Mouse (Mus musculus): ENCODE data around the gene Lgr4. TPM values are rescaled to one million over a fixed set of nuclear protein-coding genes. Genes with fewer than 3 reads are reported as not detected.

Lgr4 gene
- total RNA-seq, 4 experiments from 2014 or later = 24.2 to 33.3 (median 29.2) TPM

GRCm38 (mm10) chr2:109921298-109922035 is 4.0 kb downstream of the Lgr4 start:
- DNase-seq (ENCODE audit: low spot score in 2 of 2) = no peak

GRCm38 (mm10) chr2:109922306-109922705 is 4.9 kb downstream of the Lgr4 start:
- no peak for DNase-seq (ENCODE audit: low spot score in 2 of 2)

- DNase-seq (ENCODE audit: low spot score in 2 of 2) = no peak
These were observed 5.6 kb downstream of the Lgr4 start for GRCm38 (mm10) chr2:109923031-109923430.

GRCm38 (mm10) chr2:109923945-109924344 is 6.5 kb downstream of the Lgr4 start:
- no peak for DNase-seq (ENCODE audit: low spot score in 2 of 2)

- no peak for DNase-seq (ENCODE audit: low spot score in 2 of 2)
These were observed 9.5 kb downstream of the Lgr4 start for GRCm38 (mm10) chr2:109926984-109927383.

- no peak for DNase-seq (ENCODE audit: low spot score in 2 of 2)
These were observed 10.0 kb downstream of the Lgr4 start for GRCm38 (mm10) chr2:109927446-109927845.

- no peak for DNase-seq (ENCODE audit: low spot score in 2 of 2)
These were observed 10.4 kb downstream of the Lgr4 start for GRCm38 (mm10) chr2:109927876-109928275.

- DNase-seq (ENCODE audit: low spot score in 2 of 2) = no peak
These were observed 11.3 kb downstream of the Lgr4 start for GRCm38 (mm10) chr2:109928791-109929190.

GRCm38 (mm10) chr2:109929256-109929655 is 11.8 kb downstream of the Lgr4 start:
- DNase-seq (ENCODE audit: low spot score in 2 of 2) = no peak

GRCm38 (mm10) chr2:109930366-109930765 is 12.9 kb downstream of the Lgr4 start:
- DNase-seq (ENCODE audit: low spot score in 2 of 2) = no peak

GRCm38 (mm10) chr2:109930771-109931170 is 13.3 kb downstream of the Lgr4 start:
- no peak for DNase-seq (ENCODE audit: low spot score in 2 of 2)

- no peak for DNase-seq (ENCODE audit: low spot score in 2 of 2)
These were observed 14.7 kb downstream of the Lgr4 start for GRCm38 (mm10) chr2:109931978-109932780.

- no peak for DNase-seq (ENCODE audit: low spot score in 2 of 2)
These were observed 15.7 kb downstream of the Lgr4 start for GRCm38 (mm10) chr2:109933151-109933550.

GRCm38 (mm10) chr2:109934086-109934485 is 16.6 kb downstream of the Lgr4 start:
- no peak for DNase-seq (ENCODE audit: low spot score in 2 of 2)

GRCm38 (mm10) chr2:109935194-109935593 is 17.7 kb downstream of the Lgr4 start:
- DNase-seq (ENCODE audit: low spot score in 2 of 2) = no peak

- DNase-seq (ENCODE audit: low spot score in 2 of 2) = no peak
These were observed 18.4 kb downstream of the Lgr4 start for GRCm38 (mm10) chr2:109935754-109936409.

GRCm38 (mm10) chr2:109936410-109936755 is 18.9 kb downstream of the Lgr4 start:
- no peak for DNase-seq (ENCODE audit: low spot score in 2 of 2)

- no peak for DNase-seq (ENCODE audit: low spot score in 2 of 2)
These were observed 24.6 kb downstream of the Lgr4 start for GRCm38 (mm10) chr2:109941973-109942444.

GRCm38 (mm10) chr2:109942810-109943570 is 25.5 kb downstream of the Lgr4 start:
- DNase-seq (ENCODE audit: low spot score in 2 of 2) = peak in 1 of 2 experiments; percentile 38

GRCm38 (mm10) chr2:109944995-109945394 is 27.5 kb downstream of the Lgr4 start:
- DNase-seq (ENCODE audit: low spot score in 2 of 2) = no peak

GRCm38 (mm10) chr2:109945532-109945931 is 28.1 kb downstream of the Lgr4 start:
- DNase-seq (ENCODE audit: low spot score in 2 of 2) = no peak
